Mouse (Mus musculus): ENCODE data around the gene Prss22.

DNA sequence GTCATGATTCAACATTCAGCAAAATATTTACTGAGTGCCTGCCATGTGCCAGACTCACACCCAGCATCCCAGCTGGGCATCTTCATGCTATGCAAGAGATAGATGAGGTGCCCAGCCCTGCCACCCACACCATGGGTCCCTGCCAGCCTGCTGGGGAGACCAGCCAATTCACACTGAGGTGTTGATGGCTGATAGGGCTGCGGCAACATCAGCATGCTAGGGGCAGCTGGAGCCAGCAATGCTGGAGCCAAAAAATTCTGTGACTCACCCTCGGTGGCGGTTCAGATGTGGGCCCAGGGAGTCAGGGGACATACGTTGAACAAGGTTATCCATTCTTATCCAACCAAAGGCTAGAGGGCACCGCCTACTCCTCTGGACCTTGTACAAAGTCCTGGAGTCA, 2.5 kb upstream of the Prss22 start:
- TF ChIP-seq CTCF (IDR thresholded peaks at IDR 0.05) (no peak), EP300 (IDR thresholded peaks at IDR 0.05) (no peak)

All from lung, postnatal 0 days (tissue).